Mouse (Mus musculus): ENCODE results near the gene Fam71b.

GRCm38 (mm10) chr11:46393413-46393812, 2.9 kb upstream of the Fam71b start:
- TF ChIP-seq HCFC1 (IDR thresholded peaks at IDR 0.05; ENCODE audit: borderline replicate concordance, insufficient read depth, low read length), result no peak
- TF ChIP-seq ZC3H11A (IDR thresholded peaks at IDR 0.05; ENCODE audit: borderline replicate concordance, low read depth, low read length), result no peak
- TF ChIP-seq CHD2 (IDR thresholded peaks at IDR 0.05; ENCODE audit: low read depth, low read length), result no peak
- no peak for TF ChIP-seq ZNF384 (IDR thresholded peaks at IDR 0.05; ENCODE audit: low read depth, low read length)
